Mouse (Mus musculus): ENCODE data around the gene Ppp1r14b. TPM values are rescaled to one million over a fixed set of nuclear protein-coding genes. Genes with fewer than 3 reads are reported as not detected.
"Not testable (repeated sequence)": the region's sequence is repeated elsewhere in the genome, so short reads cannot be mapped to it uniquely, and the experiment has no call there.

The Ppp1r14b gene
- polyA plus RNA-seq, 1 experiment from 2014 or later: 82.3 TPM

GRCm38 (mm10) chr19:6990712-6991111 is 15.9 kb downstream of the Ppp1r14b start:
- no peak overlapping the region for H3K27ac ChIP-seq (replicated peaks)
- WGBS: 94% methylated on average over 6 of the region's 6 CpGs
- H3K27me3 ChIP-seq (replicated peaks): no peaks in the 10 kb centered on the region
- no peak overlapping the region for H3K4me2 ChIP-seq
- peaks cover 50% of the 10 kb centered on the region for H3K4me1 ChIP-seq
- H3K9ac ChIP-seq: no peak overlapping the region
- H3K4me3 ChIP-seq: no peak overlapping the region
- H3K9me3 ChIP-seq: no peaks in the 10 kb centered on the region
- no peak for ATAC-seq (ENCODE audit: extremely low read depth, insufficient number of reproducible peaks, low FRiP score, low TSS enrichment)
- H3K36me3 ChIP-seq: peaks cover 10% of the 10 kb centered on the region

DNA sequence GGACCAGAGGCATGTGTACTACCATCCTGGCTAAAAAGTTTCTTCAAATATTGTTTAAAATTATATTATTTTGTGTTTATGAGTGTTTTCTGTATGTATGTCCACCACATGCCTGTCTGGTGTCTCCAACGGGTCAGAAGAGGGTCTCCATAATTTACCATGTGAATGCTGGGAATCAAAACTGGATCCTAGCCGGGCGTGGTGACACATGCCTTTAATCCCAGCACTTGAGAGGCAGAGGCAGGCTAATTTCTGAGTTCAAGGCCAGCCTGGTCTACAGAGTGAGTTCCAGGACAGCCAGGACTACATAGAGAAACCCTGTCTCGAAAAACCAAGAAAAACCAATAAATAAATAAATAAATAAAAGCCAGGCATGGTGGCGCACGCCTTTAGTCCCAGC is 16.4 kb downstream of the Ppp1r14b start:
- not testable (repeated sequence) for H3K36me3 ChIP-seq; ATAC-seq (ENCODE audit: extremely low read depth, insufficient number of reproducible peaks, low FRiP score, low TSS enrichment); H3K27ac ChIP-seq (replicated peaks); H3K27me3 ChIP-seq (replicated peaks); H3K9me3 ChIP-seq
- 85% methylated on average over 6 of the region's 6 CpGs for WGBS
- Histone ChIP-seq H3K4me1 (peaks cover 46% of the 10 kb centered on the region), H3K4me3 (peak overlapping the region; percentile 64; the same call in 1 of the 2 replicates), H3K4me2 (peak overlapping the region; percentile 92), H3K9ac (peak overlapping the region; percentile 92; the same call in 1 of the 2 replicates)

- ATAC-seq (ENCODE audit: extremely low read depth, insufficient number of reproducible peaks, low FRiP score, low TSS enrichment): peak; percentile 85
- H3K36me3 ChIP-seq: peaks cover 5% of the 10 kb centered on the region; the same call in 1 of the 2 replicates
- peak within 1 kb of the TSS; percentile 64 for H3K4me3 ChIP-seq
- H3K4me2 ChIP-seq: peak within 1 kb of the TSS; percentile 92
- peaks cover 49% of the 10 kb centered on the region for H3K4me1 ChIP-seq
- no peaks in the 10 kb centered on the region for H3K27me3 ChIP-seq (replicated peaks)
- peak within 1 kb of the TSS; percentile 76 for H3K27ac ChIP-seq (replicated peaks)
- 1% methylated on average over 37 of the region's 37 CpGs for WGBS
- H3K9me3 ChIP-seq: no peaks in the 10 kb centered on the region
- H3K9ac ChIP-seq: peak within 1 kb of the TSS; percentile 92
These were observed 17.5 kb downstream of the Ppp1r14b start, which contains the start of gene Dnajc4 for GRCm38 (mm10) chr19:6992011-6992858. Gene Dnajc4 (minus strand): TSS chr19:6992572.

DNA sequence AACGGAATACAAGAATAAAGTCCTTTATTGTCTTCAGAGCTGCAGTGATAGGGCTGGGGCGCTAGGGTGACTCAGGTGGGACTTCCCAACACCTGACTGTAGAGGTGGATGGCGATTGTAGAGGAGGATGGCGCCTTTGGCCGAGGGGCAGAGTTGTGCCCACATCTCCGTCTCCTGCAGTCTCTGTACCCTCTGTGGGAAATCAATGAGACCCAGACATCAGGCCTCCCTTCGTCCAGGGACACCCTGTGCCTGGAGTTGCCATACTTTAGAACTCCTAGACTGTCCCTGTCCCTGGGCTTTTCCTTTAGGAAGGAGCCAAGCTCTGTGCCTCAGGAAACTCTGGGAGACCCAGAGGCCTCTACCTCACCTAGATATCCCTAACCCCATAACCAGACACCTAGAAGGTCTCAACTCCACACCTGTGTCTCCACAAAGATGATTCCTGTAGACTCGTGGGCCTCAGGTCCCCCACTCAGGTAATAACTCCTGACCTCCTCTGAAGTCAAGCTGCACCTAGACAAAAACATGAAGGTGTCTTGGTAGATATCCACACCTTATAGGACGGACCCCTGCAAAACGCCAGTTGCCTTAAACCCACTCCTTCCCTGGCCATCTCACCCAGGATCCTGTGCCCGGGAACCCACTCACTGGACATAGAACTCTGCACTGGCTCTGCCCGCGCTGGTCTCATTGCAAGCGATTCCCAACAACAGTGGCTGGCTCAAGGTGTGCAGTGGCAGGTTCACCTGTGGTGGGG is 18.4 kb downstream of the Ppp1r14b start:
- WGBS: 60% methylated on average over 14 of the region's 14 CpGs
- Histone ChIP-seq H3K9ac (peak overlapping the region; percentile 86), H3K36me3 (peaks cover 7% of the 10 kb centered on the region), H3K27ac (replicated peaks) (peak overlapping the region; percentile 76), H3K4me3 (peak overlapping the region; percentile 64), H3K4me2 (peak overlapping the region; percentile 92), H3K9me3 (no peaks in the 10 kb centered on the region), H3K27me3 (replicated peaks) (no peaks in the 10 kb centered on the region), H3K4me1 (peaks cover 45% of the 10 kb centered on the region)
- ATAC-seq (ENCODE audit: extremely low read depth, insufficient number of reproducible peaks, low FRiP score, low TSS enrichment): no peak

DNA sequence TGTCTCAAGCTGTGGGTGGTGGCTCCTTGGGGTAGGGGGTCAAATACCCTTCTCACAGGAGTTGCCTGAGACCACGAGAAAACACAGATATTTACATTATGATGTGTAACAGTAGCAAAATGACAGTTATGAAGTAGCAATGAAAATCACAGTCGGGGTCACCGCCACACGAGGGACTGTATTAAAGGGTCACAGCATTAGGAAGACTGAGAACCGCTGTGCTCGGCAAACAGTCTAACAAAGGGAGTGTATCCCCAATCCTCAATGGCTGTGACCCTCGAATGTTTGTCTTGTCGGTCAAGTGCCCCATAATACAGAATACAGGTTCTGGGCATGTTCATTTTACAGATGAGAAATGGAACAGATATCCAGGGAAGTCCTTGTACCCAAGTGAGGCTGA is 19.2 kb downstream of the Ppp1r14b start:
- Histone ChIP-seq H3K36me3 (peaks cover 15% of the 10 kb centered on the region), H3K9me3 (no peaks in the 10 kb centered on the region), H3K27me3 (replicated peaks) (no peaks in the 10 kb centered on the region), H3K4me3 (no peak overlapping the region; the same call in 1 of the 2 replicates), H3K27ac (replicated peaks) (no peak overlapping the region), H3K4me1 (peaks cover 43% of the 10 kb centered on the region), H3K4me2 (no peak overlapping the region), H3K9ac (no peak overlapping the region)
- WGBS: 83% methylated on average over 8 of the region's 8 CpGs
- no peak for ATAC-seq (ENCODE audit: extremely low read depth, insufficient number of reproducible peaks, low FRiP score, low TSS enrichment)

- Histone ChIP-seq H3K9me3 (no peaks in the 10 kb centered on the region), H3K27me3 (replicated peaks) (no peaks in the 10 kb centered on the region), H3K27ac (replicated peaks) (no peak overlapping the region), H3K4me2 (peak overlapping the region; percentile 89), H3K36me3 (peaks cover 15% of the 10 kb centered on the region), H3K4me1 (peaks cover 43% of the 10 kb centered on the region), H3K9ac (peak overlapping the region; percentile 92), H3K4me3 (peak overlapping the region; percentile 71; the same call in 1 of the 2 replicates)
- 78% methylated on average over 8 of the region's 8 CpGs for WGBS
- ATAC-seq (ENCODE audit: extremely low read depth, insufficient number of reproducible peaks, low FRiP score, low TSS enrichment): no peak
These were observed 19.7 kb downstream of the Ppp1r14b start for GRCm38 (mm10) chr19:6994489-6994888.

GRCm38 (mm10) chr19:6995255-6995991 is 20.7 kb downstream of the Ppp1r14b start:
- H3K4me3 ChIP-seq: peak overlapping the region; percentile 71
- peaks cover 43% of the 10 kb centered on the region for H3K4me1 ChIP-seq
- peak overlapping the region; percentile 88 for H3K27ac ChIP-seq (replicated peaks)
- H3K27me3 ChIP-seq (replicated peaks): no peaks in the 10 kb centered on the region
- no peaks in the 10 kb centered on the region for H3K9me3 ChIP-seq
- H3K9ac ChIP-seq: peak overlapping the region; percentile 92
- WGBS: 42% methylated on average over 21 of the region's 21 CpGs
- H3K4me2 ChIP-seq: peak overlapping the region; percentile 89
- no peak for ATAC-seq (ENCODE audit: extremely low read depth, insufficient number of reproducible peaks, low FRiP score, low TSS enrichment)
- H3K36me3 ChIP-seq: peaks cover 24% of the 10 kb centered on the region

DNA sequence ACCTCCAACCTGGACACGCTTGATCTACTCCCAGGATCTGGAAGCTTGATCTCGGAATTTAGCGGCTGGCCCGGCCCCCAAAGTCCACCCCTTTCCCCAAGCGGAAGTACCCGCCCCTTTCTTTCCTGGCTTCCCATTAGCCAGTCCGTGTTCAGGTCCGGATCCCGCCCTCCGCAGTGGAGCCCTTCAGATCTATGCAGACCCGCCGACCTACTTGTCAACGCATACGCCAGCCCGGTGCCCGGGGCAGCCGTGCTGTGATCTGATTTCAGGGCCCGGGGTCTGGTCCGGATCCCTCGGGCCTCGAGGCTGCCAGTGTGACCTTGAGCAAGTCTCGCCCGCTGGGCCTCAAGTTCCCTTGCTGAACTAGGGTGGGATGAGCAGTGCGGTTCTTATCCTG is 21.2 kb downstream of the Ppp1r14b start, which contains the start of the genes Nudt22 and Trpt1:
TSS of gene Nudt22 (minus strand) at position 112 of the 400 bp plus-strand sequence.
TSS of gene Trpt1 (plus strand) at position 126 of the 400 bp plus-strand sequence.
- Histone ChIP-seq H3K4me2 (peak within 1 kb of the TSS; percentile 89), H3K27me3 (replicated peaks) (no peaks in the 10 kb centered on the region), H3K36me3 (peaks cover 26% of the 10 kb centered on the region), H3K9ac (peak within 1 kb of the TSS; percentile 92), H3K9me3 (no peaks in the 10 kb centered on the region), H3K27ac (replicated peaks) (peak within 1 kb of the TSS; percentile 88), H3K4me3 (peak within 1 kb of the TSS; percentile 71), H3K4me1 (peaks cover 43% of the 10 kb centered on the region)
- WGBS: 1% methylated on average over 24 of the region's 24 CpGs
- peak; percentile 56; the same call in 1 of the 2 replicates for ATAC-seq (ENCODE audit: extremely low read depth, insufficient number of reproducible peaks, low FRiP score, low TSS enrichment)

DNA sequence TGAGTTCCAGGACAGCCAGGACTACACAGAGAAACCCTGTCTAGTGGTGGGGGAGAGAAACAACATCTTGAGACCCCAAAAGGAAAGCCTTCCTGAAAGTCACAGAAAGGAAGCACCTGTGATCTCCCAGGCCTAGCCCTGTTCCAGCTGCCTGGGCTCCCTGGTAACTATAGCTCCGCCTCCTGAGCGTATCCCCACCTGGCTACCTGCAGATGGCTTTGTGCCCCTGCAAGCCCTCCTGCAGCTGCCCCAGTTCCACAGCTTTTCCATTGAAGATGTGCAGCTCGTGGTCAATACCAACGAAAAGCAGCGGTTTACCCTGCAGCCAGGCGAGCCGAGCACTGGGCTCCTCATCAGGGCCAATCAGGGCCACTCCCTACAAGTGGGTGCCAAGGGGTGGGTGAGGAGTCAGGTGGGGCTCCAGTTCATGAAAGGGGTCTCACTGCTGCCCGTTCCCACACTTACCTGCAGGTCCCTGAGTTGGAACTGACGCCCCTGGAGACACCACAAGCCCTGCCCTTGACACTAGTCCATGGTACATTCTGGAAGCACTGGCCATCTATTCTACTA is 23.0 kb downstream of the Ppp1r14b start:
- no peak overlapping the region for H3K4me2 ChIP-seq
- 87% methylated on average over 9 of the region's 9 CpGs for WGBS
- no peak for ATAC-seq (ENCODE audit: extremely low read depth, insufficient number of reproducible peaks, low FRiP score, low TSS enrichment)

DNA sequence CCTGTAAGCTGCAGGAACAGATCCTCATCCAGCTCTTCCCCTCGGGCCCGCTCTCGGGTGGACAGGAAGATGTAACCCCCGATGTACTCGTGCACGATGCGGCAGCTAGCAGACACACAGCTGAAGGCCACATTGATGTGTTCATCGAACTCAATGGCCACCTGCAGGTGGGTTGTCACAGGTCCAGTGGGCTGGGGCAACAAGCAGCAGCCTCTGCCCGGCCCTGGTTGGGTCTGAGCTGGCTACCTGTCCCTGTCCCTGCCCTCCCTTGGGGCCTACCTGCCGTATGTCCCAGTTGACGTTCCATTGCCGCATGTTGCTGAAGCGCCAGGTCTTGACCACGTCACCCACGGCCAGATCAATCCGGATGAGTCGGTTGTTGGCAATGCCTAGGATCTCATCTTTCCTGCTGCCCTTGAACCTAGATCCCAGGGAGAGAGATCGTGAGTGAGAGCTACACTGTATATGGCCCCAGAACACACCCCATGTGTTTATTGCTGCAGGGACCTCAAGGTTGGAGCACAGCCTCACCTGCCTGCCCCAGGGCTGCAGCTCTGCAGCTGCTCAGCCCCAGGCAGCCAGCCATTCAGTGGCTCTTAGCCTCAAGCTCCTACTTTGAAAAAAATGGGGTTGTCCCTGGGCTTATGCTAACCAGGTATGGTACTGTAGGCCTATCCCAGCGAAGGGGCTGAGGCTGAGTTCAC is 24.7 kb downstream of the Ppp1r14b start:
- no peak for ATAC-seq (ENCODE audit: extremely low read depth, insufficient number of reproducible peaks, low FRiP score, low TSS enrichment)
- Histone ChIP-seq H3K4me2 (no peak overlapping the region), H3K27me3 (replicated peaks) (no peaks in the 10 kb centered on the region), H3K4me3 (no peak overlapping the region), H3K4me1 (peaks cover 25% of the 10 kb centered on the region), H3K36me3 (peaks cover 26% of the 10 kb centered on the region), H3K9ac (no peak overlapping the region), H3K9me3 (no peaks in the 10 kb centered on the region), H3K27ac (replicated peaks) (no peak overlapping the region)
- WGBS: 93% methylated on average over 19 of the region's 19 CpGs

More for the DNA sequence above, 23.0 kb downstream of the Ppp1r14b start:
- no peak overlapping the region for H3K4me3 ChIP-seq
- H3K9ac ChIP-seq: no peak overlapping the region
- no peaks in the 10 kb centered on the region for H3K27me3 ChIP-seq (replicated peaks)
- no peaks in the 10 kb centered on the region for H3K9me3 ChIP-seq
- peaks cover 36% of the 10 kb centered on the region for H3K4me1 ChIP-seq
- no peak overlapping the region for H3K27ac ChIP-seq (replicated peaks)
- H3K36me3 ChIP-seq: peaks cover 26% of the 10 kb centered on the region
